Mouse (Mus musculus) myocyte (in vitro differentiated cells): ENCODE data around the gene Cdc5l.

Experiments used
- E2F4 ChIP-seq: IDR thresholded peaks from one replicate; pipeline ENCODE4 v1.6.1; 2011; ENCODE audit warnings: mild to moderate bottlenecking, control low read depth, moderate library complexity; ENCODE audit not compliant: insufficient read depth
- POLR2A ChIP-seq: IDR thresholded peaks from one replicate; pipeline ENCODE4 v1.6.1; 2011; ENCODE audit warnings: low read depth, mild to moderate bottlenecking, control low read depth, moderate library complexity; ENCODE audit not compliant: insufficient read length

GRCm38 (mm10) chr17:45377323-45377722, 56.2 kb downstream of the Cdc5l start:
- TF ChIP-seq E2F4 (no peak), POLR2A (no peak)
